Mouse (Mus musculus) liver, embryonic 14.5 days (tissue): Measurements from ENCODE around the gene RPS10-NUDT3.

Experiments
- CTCF ChIP-seq: IDR thresholded peaks from 2 replicates; pipeline ENCODE4 v1.5.1; 2016; ENCODE audit warnings: antibody characterized with exemption, low read depth, control low read depth
- EP300 ChIP-seq: IDR thresholded peaks from 2 replicates; pipeline ENCODE4 v1.6.1; 2016; ENCODE audit warnings: antibody characterized with exemption, low read depth

DNA sequence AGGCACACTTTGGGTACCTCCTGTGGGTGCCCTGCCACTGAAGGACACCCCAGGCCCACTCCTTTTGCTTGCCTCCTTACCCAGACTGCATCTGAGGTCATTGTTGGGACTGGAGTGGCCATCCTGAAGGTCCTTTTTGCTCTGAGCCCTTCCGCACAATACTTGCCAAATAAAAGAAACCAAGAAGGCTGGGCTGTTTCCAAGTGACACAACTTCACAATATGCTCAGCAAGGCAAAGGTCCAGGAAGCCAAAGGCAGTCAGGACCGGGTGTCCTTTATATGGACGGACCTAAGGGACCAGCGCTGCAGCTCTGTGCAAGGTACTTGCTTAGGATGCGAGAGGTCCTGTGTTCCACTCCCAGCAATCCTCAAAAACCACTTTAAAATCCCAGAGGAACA lies 66.8 kb downstream of the RPS10-NUDT3 start:
- no peak for TF ChIP-seq CTCF
- TF ChIP-seq EP300, result no peak
